Mouse (Mus musculus): Measurements from ENCODE around the gene Srsf1. TPM values are rescaled to one million over a fixed set of nuclear protein-coding genes. Genes with fewer than 3 reads are reported as not detected.

The Srsf1 gene
- polyA plus RNA-seq, 1 experiment from 2014 or later = 244 TPM

Other genes with a start within 250 kb of the Srsf1 start
- gene Lpo, start 219.1 kb upstream of the Srsf1 start, polyA plus RNA-seq (2015; fragmentation: Nextera tagmentation; extraction: Ambion mirVana) = 0.11 and 0.12 TPM in 2 replicates
- gene Mks1, start 194.2 kb upstream of the Srsf1 start, polyA plus RNA-seq (2015; fragmentation: Nextera tagmentation; extraction: Ambion mirVana) = 15.5 and 16.8 TPM in 2 replicates
- gene Epx, start 171.8 kb upstream of the Srsf1 start, polyA plus RNA-seq (2015; fragmentation: Nextera tagmentation; extraction: Ambion mirVana) = 0.10 and 0.29 TPM in 2 replicates
- not detected in 2 replicates for gene Olfr462, start 155.1 kb upstream of the Srsf1 start, polyA plus RNA-seq (2015; fragmentation: Nextera tagmentation; extraction: Ambion mirVana)
- not detected in 2 replicates for gene Olfr463, start 150.0 kb upstream of the Srsf1 start, polyA plus RNA-seq (2015; fragmentation: Nextera tagmentation; extraction: Ambion mirVana)
- not detected in 2 replicates for gene Olfr464, start 126.4 kb upstream of the Srsf1 start, polyA plus RNA-seq (2015; fragmentation: Nextera tagmentation; extraction: Ambion mirVana)
- 14.8 and 17.0 TPM in 2 replicates for gene Dynll2, start 59.8 kb upstream of the Srsf1 start, polyA plus RNA-seq (2015; fragmentation: Nextera tagmentation; extraction: Ambion mirVana)
- gene Vezf1, start 20.9 kb downstream of the Srsf1 start, polyA plus RNA-seq (2015; fragmentation: Nextera tagmentation; extraction: Ambion mirVana) = 31.9 and 35.6 TPM in 2 replicates
- 28.1 and 32.1 TPM in 2 replicates for gene Cuedc1, start 50.7 kb downstream of the Srsf1 start, polyA plus RNA-seq (2015; fragmentation: Nextera tagmentation; extraction: Ambion mirVana)
- 52.4 and 53.0 TPM in 2 replicates for gene Mrps23, start 157.0 kb downstream of the Srsf1 start, polyA plus RNA-seq (2015; fragmentation: Nextera tagmentation; extraction: Ambion mirVana)
- not detected in 2 replicates for gene Ccdc182, start 246.7 kb downstream of the Srsf1 start, polyA plus RNA-seq (2015; fragmentation: Nextera tagmentation; extraction: Ambion mirVana)